Mouse (Mus musculus) G1E (cell line): ENCODE results near the gene Ifnz.
"Not testable (repeated sequence)": the region's sequence is repeated elsewhere in the genome, so short reads cannot be mapped to it uniquely, and the experiment has no call there.

ENCODE experiments used
- CTCF ChIP-seq: IDR thresholded peaks from 2 replicates; pipeline ENCODE4 v1.5.1; 2012; ENCODE audit warnings: low read depth, low read length, inconsistent platforms, mixed read lengths
- GATA1 ChIP-seq: IDR thresholded peaks from 2 replicates; pipeline ENCODE4 v1.6.1; 2012; ENCODE audit warnings: borderline replicate concordance, low read length, inconsistent platforms, mixed read lengths
- POLR2AphosphoS5 ChIP-seq: IDR thresholded peaks from 2 replicates; pipeline ENCODE4 v1.6.1; 2012; ENCODE audit warnings: low read depth, low read length, inconsistent platforms; ENCODE audit not compliant: insufficient replicate concordance
- TAL1 ChIP-seq: conservative IDR thresholded peaks from 2 replicates; pipeline ENCODE4 v1.6.1; 2012; ENCODE audit warnings: low read depth, low read length, inconsistent platforms, mixed read lengths

DNA sequence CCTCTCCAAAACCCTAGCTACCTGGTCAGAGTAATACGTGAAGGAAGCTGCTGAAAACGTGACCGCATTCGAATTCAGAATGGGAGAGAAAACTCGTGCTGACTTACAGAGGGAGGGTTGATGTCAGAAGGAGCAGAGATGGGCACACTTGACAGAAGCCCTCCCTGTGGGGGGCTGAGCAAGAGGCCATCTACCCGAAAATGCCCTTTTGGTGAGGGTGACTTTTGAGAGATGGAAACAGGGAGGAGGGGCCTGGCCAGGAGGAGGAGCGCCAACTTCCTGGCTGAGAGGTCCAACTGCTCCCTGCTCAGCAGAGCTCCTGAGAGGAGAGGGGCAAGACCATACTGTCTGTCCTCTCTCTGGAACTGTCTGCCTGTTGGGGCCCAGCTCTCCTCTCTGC is at the start of gene Ifnz:
- TF ChIP-seq CTCF, GATA1, TAL1, POLR2AphosphoS5: not testable (repeated sequence)
